Mouse (Mus musculus) embryonic facial prominence, embryonic 14.5 days (tissue): ENCODE data around the gene Cpt2. TPM values are rescaled to one million over a fixed set of nuclear protein-coding genes. Genes with fewer than 3 reads are reported as not detected.

ENCODE experiments used
- ATAC-seq: fragments of 200-750 bp; cut with Nextera tagmentation; 2 replicates; pipeline ENCODE4 v1.8.0; 2017; ENCODE audit warnings: low read depth, moderate number of reproducible peaks, moderate TSS enrichment
- DNase-seq: peaks from one replicate; pipeline ENCODE4 v3.0.0-alpha.2; 2015; ENCODE audit warnings: low spot score
- H3K27ac ChIP-seq: fragments of 300-500 bp; sonication (generic); replicated peaks from 2 replicates; pipeline ENCODE4 v1.5.1; 2014; ENCODE audit warnings: low read depth, mild to moderate bottlenecking, low read length, moderate library complexity
- H3K27me3 ChIP-seq: fragments of 300-500 bp; sonication (generic); replicated peaks from 2 replicates; pipeline ENCODE4 v1.6.1; 2014; ENCODE audit warnings: low read length; ENCODE audit not compliant: control insufficient read depth, insufficient read depth
- H3K36me3 ChIP-seq: fragments of 300-500 bp; sonication (generic); 2 replicates; pipeline ENCODE4 v1.6.1; 2014; ENCODE audit warnings: low read length, mixed read lengths; ENCODE audit not compliant: control insufficient read depth, insufficient read depth
- H3K4me1 ChIP-seq: fragments of 300-500 bp; sonication (generic); 2 replicates; pipeline ENCODE4 v1.6.1; 2014; ENCODE audit warnings: antibody characterized with exemption, low read length; ENCODE audit not compliant: control insufficient read depth, insufficient read depth
- H3K4me2 ChIP-seq: fragments of 300-500 bp; sonication (generic); 2 replicates; pipeline ENCODE4 v1.6.1; 2014; ENCODE audit warnings: low read depth, mild to moderate bottlenecking, low read length, moderate library complexity, mixed read lengths
- H3K4me3 ChIP-seq: fragments of 300-500 bp; sonication (generic); 2 replicates; pipeline ENCODE4 v1.5.1; 2014; ENCODE audit warnings: low read depth, mild to moderate bottlenecking, low read length
- H3K9ac ChIP-seq: fragments of 300-500 bp; sonication (generic); 2 replicates; pipeline ENCODE4 v1.6.1; 2014; ENCODE audit warnings: low read depth, mild to moderate bottlenecking, low read length, moderate library complexity, mixed read lengths
- H3K9me3 ChIP-seq: fragments of 300-500 bp; sonication (generic); 2 replicates; pipeline ENCODE4 v1.6.1; 2016; ENCODE audit warnings: low read length; ENCODE audit not compliant: control insufficient read depth
- WGBS: fragments of 180-500 bp; shearing (Covaris S2); extraction: QIAGEN DNeasy Blood & Tissue Kit; methylation state at CpG from one replicate; pipeline ENCODE4 v1.1.7; 2014; 5-methylcytosine and 5-hydroxymethylcytosine counted together
- polyA plus RNA-seq: library from polyadenylated mRNA; unstranded; fragments of >200 nt; fragmentation: Nextera tagmentation; extraction: Ambion mirVana; gene quantifications from 2 replicates; pipeline ENCODE4 v1.2.1, GENCODE M21; 2014

The Cpt2 gene
- polyA plus RNA-seq, 1 experiment from 2014 or later, result 36.3 TPM

DNA sequence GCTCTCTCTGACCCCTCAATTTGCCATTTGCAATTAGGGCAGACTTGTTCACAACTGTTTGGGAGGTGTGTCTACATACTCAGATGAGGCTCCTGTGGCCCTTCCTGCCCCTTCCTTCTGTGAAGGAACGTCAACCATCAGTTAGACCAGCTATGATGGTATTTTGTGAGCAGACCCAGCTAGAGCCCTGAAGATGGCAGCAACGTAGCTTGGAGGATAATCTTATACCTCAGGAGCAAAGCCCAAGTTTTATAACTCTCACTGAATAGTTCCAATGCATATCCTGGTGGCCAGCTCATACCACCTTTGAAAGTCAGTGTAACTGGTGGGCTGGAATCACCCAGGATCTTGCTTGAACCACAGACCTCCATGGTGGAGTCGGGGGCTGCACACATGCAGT is 8.0 kb upstream of the Cpt2 start:
- 81% methylated on average over 3 of the region's 3 CpGs for WGBS
- H3K27ac ChIP-seq, result no peak overlapping the region
- no peaks in the 10 kb centered on the region for H3K36me3 ChIP-seq
- H3K4me1 ChIP-seq, result no peaks in the 10 kb centered on the region
- no peak for ATAC-seq
- H3K9me3 ChIP-seq, result no peaks in the 10 kb centered on the region
- H3K4me2 ChIP-seq, result no peak overlapping the region
- no peak overlapping the region for H3K9ac ChIP-seq
- no peak overlapping the region for H3K4me3 ChIP-seq
- DNase-seq, result no peak
- H3K27me3 ChIP-seq, result no peaks in the 10 kb centered on the region

DNA sequence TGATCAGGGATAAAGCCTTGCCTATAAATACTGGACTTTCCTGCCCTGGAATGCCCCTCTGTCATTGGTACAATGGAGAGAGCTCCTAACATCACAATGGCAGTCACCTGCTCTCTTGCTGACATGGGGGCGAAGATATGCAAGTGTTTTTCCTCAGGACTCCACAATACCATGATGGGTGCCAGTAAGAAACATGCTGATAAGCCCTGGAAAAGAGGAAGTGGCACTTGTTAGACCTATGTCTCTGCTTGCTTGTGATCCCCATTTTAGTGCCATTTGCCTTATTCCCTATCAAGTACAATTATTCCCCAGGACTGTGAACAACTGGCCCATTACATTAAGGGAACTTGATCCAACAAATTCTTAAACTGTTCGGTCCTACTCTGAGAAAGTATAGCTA is 5.3 kb upstream of the Cpt2 start:
- Histone ChIP-seq H3K9ac (no peak overlapping the region), H3K4me2 (no peak overlapping the region), H3K27ac (no peak overlapping the region), H3K4me1 (no peaks in the 10 kb centered on the region), H3K4me3 (no peak overlapping the region), H3K9me3 (no peaks in the 10 kb centered on the region), H3K36me3 (no peaks in the 10 kb centered on the region), H3K27me3 (no peaks in the 10 kb centered on the region)
- DNase-seq (no peak), ATAC-seq (no peak)
- WGBS, result 76% methylated on average over 2 of the region's 2 CpGs

DNA sequence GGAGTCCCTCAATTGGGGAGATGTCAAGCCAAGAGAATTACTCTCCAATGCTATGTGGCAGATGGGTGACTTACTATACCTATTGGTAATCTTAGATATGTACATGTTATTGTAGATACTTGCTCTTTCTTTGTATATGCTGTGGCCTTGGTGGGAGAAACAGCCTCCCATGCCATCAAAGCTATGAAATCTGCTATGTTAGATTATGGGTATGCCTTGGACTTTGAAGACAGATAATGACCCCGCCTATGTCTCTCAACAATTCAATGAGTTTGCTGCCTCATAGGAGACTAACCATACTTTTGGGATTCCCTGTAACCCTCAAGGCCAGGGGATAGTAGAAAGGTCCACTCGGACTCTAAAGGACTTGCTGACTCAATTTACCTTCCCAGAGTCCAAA is 4.9 kb upstream of the Cpt2 start:
- ATAC-seq (no peak), DNase-seq (no peak)
- 50% methylated on average over 2 of the region's 2 CpGs for WGBS
- Histone ChIP-seq H3K9me3 (no peaks in the 10 kb centered on the region), H3K4me3 (no peak overlapping the region), H3K27ac (no peak overlapping the region), H3K4me2 (no peak overlapping the region), H3K4me1 (no peaks in the 10 kb centered on the region), H3K36me3 (no peaks in the 10 kb centered on the region), H3K9ac (no peak overlapping the region), H3K27me3 (no peaks in the 10 kb centered on the region)

DNA sequence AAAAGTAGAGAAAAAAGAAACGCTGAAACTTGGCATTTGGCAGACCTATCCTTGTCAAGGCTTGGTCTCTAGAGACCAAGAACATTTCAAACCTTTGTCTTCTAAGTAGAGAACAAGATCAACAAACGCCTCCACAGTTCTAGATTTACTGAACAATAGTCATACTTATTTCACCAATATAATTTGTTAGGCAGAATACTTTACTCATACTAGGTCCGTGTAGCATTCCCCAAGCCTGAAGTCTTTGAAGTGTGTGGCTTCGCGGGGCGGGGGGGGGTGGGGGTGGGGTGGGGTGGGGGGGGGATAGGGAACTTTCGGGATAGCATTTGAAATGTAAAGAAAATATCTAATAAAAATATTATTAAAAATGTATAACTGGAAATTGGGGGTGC is 389 bp upstream of the Cpt2 start:
- H3K36me3 ChIP-seq, result 0 out of 2 replicates have a peak, but pooled peaks cover 7% of the 10 kb centered on the region
- no peaks in the 10 kb centered on the region for H3K27me3 ChIP-seq
- H3K4me2 ChIP-seq, result peak overlapping the region; percentile 60
- ATAC-seq (no peak; the same call in 1 of the 2 replicates), DNase-seq (no peak)
- no peaks in the 10 kb centered on the region for H3K9me3 ChIP-seq
- no peak overlapping the region; the same call in 1 of the 2 replicates for H3K9ac ChIP-seq
- 47% methylated on average over 7 of the region's 7 CpGs for WGBS
- peaks cover 15% of the 10 kb centered on the region for H3K4me1 ChIP-seq
- peak overlapping the region; percentile 62 for H3K4me3 ChIP-seq
- no peak overlapping the region for H3K27ac ChIP-seq

DNA sequence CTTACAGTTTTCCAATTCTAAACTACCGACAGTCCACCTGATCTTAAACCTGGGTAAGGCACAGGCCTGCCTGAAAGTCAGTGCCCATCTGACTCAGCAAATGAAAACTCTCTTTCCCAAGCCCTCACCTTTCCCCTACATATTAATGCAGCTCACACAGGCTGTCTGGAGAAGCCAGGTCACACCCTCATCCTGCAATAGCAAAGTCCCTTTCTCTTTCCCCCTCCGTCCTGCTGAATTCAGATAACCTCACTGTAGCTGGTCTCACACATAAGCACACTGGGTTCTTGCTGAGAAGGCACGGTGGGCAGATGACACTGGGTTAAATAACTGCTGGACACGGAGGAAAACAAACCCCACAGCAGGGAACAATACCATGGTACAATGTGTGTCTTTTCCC is 1.5 kb downstream of the Cpt2 start:
- DNase-seq (no peak), ATAC-seq (no peak)
- Histone ChIP-seq H3K9me3 (no peaks in the 10 kb centered on the region), H3K27me3 (no peaks in the 10 kb centered on the region), H3K4me2 (peak overlapping the region; percentile 60; the same call in 1 of the 2 replicates), H3K36me3 (0 out of 2 replicates have a peak, but pooled peaks cover 7% of the 10 kb centered on the region), H3K4me1 (peaks cover 15% of the 10 kb centered on the region), H3K9ac (peak overlapping the region; percentile 11; the same call in 1 of the 2 replicates), H3K27ac (no peak overlapping the region), H3K4me3 (0 out of 2 replicates have a peak overlapping the region, but pooled peaks have one; percentile 62)
- WGBS, result 59% methylated on average over 4 of the region's 4 CpGs

DNA sequence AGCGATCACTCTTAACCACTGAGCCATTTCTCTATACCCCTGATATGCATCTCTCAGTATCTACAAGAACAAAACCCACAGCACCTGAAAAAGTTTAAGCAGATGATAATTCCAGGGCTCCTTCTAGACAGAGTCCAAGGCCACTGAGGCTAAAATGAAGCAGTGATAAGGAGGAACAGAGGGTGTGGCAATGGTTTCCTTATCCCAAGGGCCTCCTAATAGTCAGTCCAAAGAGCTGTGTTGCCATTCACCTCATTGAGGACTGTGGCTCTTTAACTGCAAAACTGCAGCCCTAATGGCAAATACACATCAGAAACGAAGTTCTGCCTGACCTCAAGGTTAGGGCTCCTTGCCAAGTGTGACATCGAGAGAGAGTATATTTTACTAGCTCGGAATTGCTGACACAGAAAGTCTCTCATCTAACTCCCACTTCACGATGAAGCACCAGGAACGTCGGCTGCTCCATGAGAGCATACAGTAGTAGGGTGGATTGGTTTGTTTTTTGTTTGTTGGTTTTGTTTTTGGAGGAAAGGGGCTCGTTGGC is 2.2 kb downstream of the Cpt2 start:
- H3K4me1 ChIP-seq, result peaks cover 15% of the 10 kb centered on the region
- WGBS, result 68% methylated on average over 8 of the region's 8 CpGs
- no peak for ATAC-seq
- no peak overlapping the region for H3K4me2 ChIP-seq
- H3K27ac ChIP-seq, result no peak overlapping the region
- H3K9me3 ChIP-seq, result no peaks in the 10 kb centered on the region
- 0 out of 2 replicates have a peak, but pooled peaks cover 7% of the 10 kb centered on the region for H3K36me3 ChIP-seq
- H3K27me3 ChIP-seq, result no peaks in the 10 kb centered on the region
- DNase-seq, result peak; percentile 32
- no peak overlapping the region for H3K4me3 ChIP-seq
- no peak overlapping the region for H3K9ac ChIP-seq

DNA sequence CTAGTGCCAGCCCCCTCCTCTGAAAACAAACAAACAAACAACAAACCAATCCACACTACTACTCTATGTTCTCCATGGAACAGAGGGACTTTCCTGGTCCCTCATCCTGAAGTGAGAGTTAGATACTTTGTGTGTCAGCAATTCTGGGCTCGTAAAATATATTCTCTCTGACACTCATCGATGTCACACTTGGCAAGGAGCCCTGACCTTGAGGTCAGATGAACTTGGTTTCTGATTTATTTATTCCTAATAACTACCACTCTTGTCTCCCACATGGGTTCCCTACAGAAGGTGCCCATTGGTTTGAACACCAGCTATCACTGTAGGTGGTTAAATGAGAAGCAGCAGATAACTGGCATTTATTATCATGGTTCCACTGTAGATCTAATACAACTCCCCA is 3.1 kb downstream of the Cpt2 start:
- Histone ChIP-seq H3K27me3 (no peaks in the 10 kb centered on the region), H3K4me1 (peaks cover 15% of the 10 kb centered on the region), H3K4me3 (no peak overlapping the region), H3K27ac (no peak overlapping the region), H3K4me2 (no peak overlapping the region), H3K9ac (no peak overlapping the region), H3K36me3 (0 out of 2 replicates have a peak, but pooled peaks cover 7% of the 10 kb centered on the region), H3K9me3 (no peaks in the 10 kb centered on the region)
- WGBS, result 98% methylated on average over 2 of the region's 2 CpGs
- ATAC-seq (no peak), DNase-seq (no peak)

DNA sequence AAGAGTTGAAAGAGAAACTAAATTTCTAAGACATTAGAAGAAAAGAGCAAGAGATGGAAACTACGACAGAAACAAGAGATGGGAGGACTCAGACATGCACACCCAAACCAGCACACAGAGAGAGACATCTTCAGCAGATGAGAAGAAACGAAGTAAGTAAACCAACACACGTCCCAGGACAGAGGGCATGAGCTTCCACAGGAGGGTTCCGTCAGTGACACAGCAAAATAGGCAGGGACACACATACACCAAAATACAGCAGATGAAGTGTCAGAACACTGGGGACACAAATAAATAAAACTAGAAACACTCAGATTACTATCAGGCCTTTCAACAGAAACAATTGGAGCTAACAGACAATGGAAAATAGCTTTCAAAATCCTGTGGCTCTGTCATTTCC is 13.4 kb downstream of the Cpt2 start:
- 94% methylated on average over 4 of the region's 4 CpGs for whole genome bisulfite sequencing
- H3K36me3 ChIP-seq, result peaks cover 67% of the 10 kb centered on the region

DNA sequence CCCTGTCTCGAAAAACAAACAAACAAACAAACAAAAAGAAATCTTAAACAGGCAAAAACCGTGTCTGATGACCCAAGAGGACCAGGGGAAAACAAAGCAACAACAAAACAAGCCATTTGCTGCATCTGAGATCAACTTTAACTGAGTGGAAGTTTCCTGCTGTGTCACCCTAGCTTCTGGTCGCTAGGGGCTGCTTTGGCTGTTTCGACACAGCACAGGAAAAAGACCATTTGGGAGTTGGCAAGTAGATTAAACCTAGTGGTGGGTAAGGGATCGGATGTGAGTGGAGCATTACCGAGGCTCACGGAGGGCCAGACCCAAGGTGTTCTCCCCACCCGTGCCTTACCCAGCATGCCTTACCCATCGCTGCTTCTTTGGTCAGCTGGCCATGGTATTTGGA is 16.8 kb downstream of the Cpt2 start:
- H3K27ac ChIP-seq, result no peak overlapping the region
- no peaks in the 10 kb centered on the region for H3K9me3 ChIP-seq
- ATAC-seq, result no peak
- H3K9ac ChIP-seq, result no peak overlapping the region
- DNase-seq, result no peak
- H3K4me2 ChIP-seq, result no peak overlapping the region
- peaks cover 62% of the 10 kb centered on the region for H3K36me3 ChIP-seq
- H3K27me3 ChIP-seq, result no peaks in the 10 kb centered on the region
- H3K4me3 ChIP-seq, result no peak overlapping the region
- WGBS, result 91% methylated on average over 9 of the region's 9 CpGs
- H3K4me1 ChIP-seq, result no peaks in the 10 kb centered on the region

More for the DNA sequence above, 13.4 kb downstream of the Cpt2 start:
- no peak overlapping the region for H3K4me3 ChIP-seq
- DNase-seq (no peak), ATAC-seq (no peak)
- H3K9me3 ChIP-seq, result no peaks in the 10 kb centered on the region
- no peak overlapping the region for H3K27ac ChIP-seq
- 0 out of 2 replicates have a peak, but pooled peaks cover 2% of the 10 kb centered on the region for H3K4me1 ChIP-seq
- H3K9ac ChIP-seq, result no peak overlapping the region
- H3K27me3 ChIP-seq, result no peaks in the 10 kb centered on the region
- no peak overlapping the region for H3K4me2 ChIP-seq
